Mouse (Mus musculus) liver, postnatal 0 days (tissue): ENCODE results near the gene E130218I03Rik.

Experiments
- CTCF ChIP-seq: sonication (generic); IDR thresholded peaks from 2 replicates; pipeline ENCODE4 v1.5.1; 2016; ENCODE audit warnings: antibody characterized with exemption, low read depth
- EP300 ChIP-seq: IDR thresholded peaks from 2 replicates; pipeline ENCODE4 v1.6.1; 2016; ENCODE audit warnings: antibody characterized with exemption, low read depth, mild to moderate bottlenecking

DNA sequence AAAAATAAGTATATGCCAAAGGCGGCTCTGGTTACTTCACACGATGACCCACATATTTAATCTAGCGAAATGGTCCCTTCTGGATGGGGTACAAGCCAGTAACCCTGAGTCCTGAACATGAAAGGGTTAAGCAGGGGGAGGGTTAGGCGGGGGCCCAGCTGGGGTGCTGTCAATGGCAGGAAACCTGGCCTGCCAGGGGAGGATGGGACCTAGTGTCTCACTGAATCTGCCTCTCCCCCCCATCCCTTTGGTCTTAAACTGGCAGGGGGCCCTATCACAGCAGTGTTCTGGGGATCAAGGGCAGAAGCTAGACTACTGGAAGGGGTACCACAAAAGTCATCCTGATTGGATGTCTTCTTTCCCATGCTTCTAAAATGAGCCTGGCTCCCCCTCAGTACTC, 12.4 kb downstream of the E130218I03Rik start:
- no peak for TF ChIP-seq CTCF
- TF ChIP-seq EP300, result no peak
